In genomic region chr10:128247020-128247732, GRCm38 (mm10) we compare ENCODE assay signal across 10 mouse cellular contexts. TPM values are rescaled to one million over a fixed set of nuclear protein-coding genes. Genes with fewer than 3 reads are reported as not detected.
DNase-seq lines count a peak whose midpoint lies in the region; ATAC-seq and TF ChIP-seq lines count a peak whose summit lies in the region.
"Had no signal": no experiment of that assay in that cellular context is flagged by ENCODE, and none has a peak within 500 bp of the region (broad histone marks: within the 10 kb centered on the region; RNA-seq: fewer than 3 reads in every experiment).

No protein-coding gene starts in this region.

- no peaks in the 10 kb centered on the region for H3K9me3 ChIP-seq in intestine, embryonic 15.5 days
- no peaks in the 10 kb centered on the region for H3K9me3 ChIP-seq in intestine, postnatal 0 days (ENCODE audit: control insufficient read depth)
- H3K9me3 ChIP-seq in kidney, embryonic 14.5 days (ENCODE audit: control insufficient read depth, low read length): no peaks in the 10 kb centered on the region
- H3K9me3 ChIP-seq in neural tube, embryonic 13.5 days: no peaks in the 10 kb centered on the region
- H3K9me3 ChIP-seq: G1E had no signal

- peaks cover 71% of the 10 kb centered on the region for H3K36me3 ChIP-seq in intestine, embryonic 15.5 days
- peaks cover 53% of the 10 kb centered on the region for H3K36me3 ChIP-seq in intestine, postnatal 0 days (ENCODE audit: control insufficient read depth, insufficient read depth)
- peaks cover 97% of the 10 kb centered on the region for H3K36me3 ChIP-seq in kidney, embryonic 14.5 days (ENCODE audit: control insufficient read depth, insufficient read depth, low read length)
- peaks cover 97% of the 10 kb centered on the region for H3K36me3 ChIP-seq in neural tube, embryonic 13.5 days

- no peak for TF ChIP-seq CTCF in intestine, postnatal 0 days (IDR thresholded peaks at IDR 0.05; ENCODE audit: low read depth)

- WGBS in intestine, embryonic 15.5 days: 80% methylated on average over 17 of the region's 17 CpGs
- WGBS in intestine, postnatal 0 days: 77% methylated on average over 17 of the region's 17 CpGs
- WGBS in kidney, embryonic 14.5 days: 80% methylated on average over 17 of the region's 17 CpGs
- WGBS in neural tube, embryonic 13.5 days: 85% methylated on average over 17 of the region's 17 CpGs

- peak; percentile 79 to 92 for DNase-seq in heart, adult 18-20 months
- DNase-seq in spleen, postnatal 36 days (ENCODE audit: low spot score in 2 of 2): no peak
- no peak for DNase-seq in urinary bladder, postnatal 14 days (ENCODE audit: low spot score)

- no peak overlapping the region for H3K9ac ChIP-seq in intestine, embryonic 15.5 days
- H3K9ac ChIP-seq in intestine, postnatal 0 days (ENCODE audit: low read depth, low read length): no peak overlapping the region
- no peak overlapping the region for H3K9ac ChIP-seq in kidney, embryonic 14.5 days (ENCODE audit: low read depth, low read length)
- no peak overlapping the region for H3K9ac ChIP-seq in neural tube, embryonic 13.5 days
- H3K9ac ChIP-seq: liver, embryonic 14.5 days had no signal

- no peak for ATAC-seq in intestine, embryonic 15.5 days
- ATAC-seq in intestine, postnatal 0 days: no peak
- ATAC-seq in kidney, embryonic 14.5 days (ENCODE audit: low FRiP score, low TSS enrichment): peak; percentile 44; the same call in 1 of the 2 replicates
- no peak for ATAC-seq in neural tube, embryonic 13.5 days (ENCODE audit: low read depth)
- no peak for ATAC-seq in megakaryocyte progenitor cell, adult 5-6 weeks (replicated peaks; ENCODE audit: poor library complexity)

- peak overlapping the region; percentile 14; the same call in 1 of the 2 replicates for H3K4me2 ChIP-seq in intestine, embryonic 15.5 days (replicated peaks)
- no peak overlapping the region; the same call in 1 of the 2 replicates for H3K4me2 ChIP-seq in intestine, postnatal 0 days (replicated peaks; ENCODE audit: low read depth)
- peak overlapping the region; percentile 15; the same call in 1 of the 2 replicates for H3K4me2 ChIP-seq in kidney, embryonic 14.5 days (replicated peaks; ENCODE audit: low read depth, low read length)
- H3K4me2 ChIP-seq in neural tube, embryonic 13.5 days: peak overlapping the region; percentile 33

- no peak overlapping the region for H3K4me3 ChIP-seq in intestine, embryonic 15.5 days (replicated peaks)
- H3K4me3 ChIP-seq in intestine, postnatal 0 days (ENCODE audit: low read depth, low read length): no peak overlapping the region
- H3K4me3 ChIP-seq in kidney, embryonic 14.5 days (ENCODE audit: low read length): 0 out of 2 replicates have a peak overlapping the region, but pooled peaks have one; percentile 6
- no peak overlapping the region for H3K4me3 ChIP-seq in neural tube, embryonic 13.5 days

- H3K27ac ChIP-seq in intestine, embryonic 15.5 days: no peak overlapping the region
- no peak overlapping the region for H3K27ac ChIP-seq in intestine, postnatal 0 days (ENCODE audit: low read depth, low read length)
- H3K27ac ChIP-seq in kidney, embryonic 14.5 days (ENCODE audit: low read depth, low read length): no peak overlapping the region
- peak overlapping the region; percentile 49 for H3K27ac ChIP-seq in neural tube, embryonic 13.5 days (replicated peaks)
- H3K27ac ChIP-seq: liver, embryonic 14.5 days had no signal

- no peaks in the 10 kb centered on the region for H3K27me3 ChIP-seq in intestine, embryonic 15.5 days (replicated peaks)
- H3K27me3 ChIP-seq in intestine, postnatal 0 days (replicated peaks; ENCODE audit: control insufficient read depth, insufficient read depth, low read length): no peaks in the 10 kb centered on the region
- no peaks in the 10 kb centered on the region for H3K27me3 ChIP-seq in kidney, embryonic 14.5 days (ENCODE audit: control insufficient read depth, insufficient read depth, low read length)
- no peaks in the 10 kb centered on the region for H3K27me3 ChIP-seq in neural tube, embryonic 13.5 days

- H3K4me1 ChIP-seq in intestine, embryonic 15.5 days (replicated peaks): no peaks in the 10 kb centered on the region
- H3K4me1 ChIP-seq in intestine, postnatal 0 days (replicated peaks; ENCODE audit: control insufficient read depth, insufficient read depth, low read length): no peaks in the 10 kb centered on the region
- no peaks in the 10 kb centered on the region for H3K4me1 ChIP-seq in kidney, embryonic 14.5 days (ENCODE audit: control insufficient read depth, insufficient read depth, low read length)
- no peaks in the 10 kb centered on the region for H3K4me1 ChIP-seq in neural tube, embryonic 13.5 days (replicated peaks)

RNA-seq across cellular contexts. Expression of gene Apon, which starts 6.7 kb away (rescaled TPM):
- 0.26 and 0.35 TPM in 2 replicates for polyA plus RNA-seq in intestine, embryonic 15.5 days (2015; fragmentation: Nextera tagmentation; extraction: Ambion mirVana)
- polyA plus RNA-seq in intestine, postnatal 0 days (2015; fragmentation: Nextera tagmentation; extraction: Ambion mirVana): not detected in 2 replicates
- total RNA-seq in heart, adult 18-20 months (2021): not detected
- 0.29 and 0.70 TPM in 2 replicates for polyA plus RNA-seq in kidney, embryonic 14.5 days (2014; fragmentation: Nextera tagmentation; extraction: Ambion mirVana)
- polyA plus RNA-seq in neural tube, embryonic 13.5 days (2015; fragmentation: Nextera tagmentation; extraction: Ambion mirVana): 0.17 and 0.32 TPM in 2 replicates
- 0.10 TPM in 1 of 2 replicates, not detected in the other for total RNA-seq in megakaryocyte progenitor cell, adult 5-6 weeks (2015)
- 0.08 and 0.20 TPM in 2 replicates for total RNA-seq in megakaryocyte progenitor cell, adult 5-6 weeks (2017)
- polyA plus RNA-seq: G1E had no signal

RNA-seq across cellular contexts. Expression of gene Timeless, which starts 15.3 kb away (rescaled TPM):
- 40.8 and 41.3 TPM in 2 replicates for polyA plus RNA-seq in intestine, embryonic 15.5 days (2015; fragmentation: Nextera tagmentation; extraction: Ambion mirVana)
- 8.6 and 10.6 TPM in 2 replicates for polyA plus RNA-seq in intestine, postnatal 0 days (2015; fragmentation: Nextera tagmentation; extraction: Ambion mirVana)
- total RNA-seq in heart, adult 18-20 months (2021): 1 to 10 TPM; 6.0 to 7.3 TPM
- 47.8 and 68.2 TPM in 2 replicates for polyA plus RNA-seq in kidney, embryonic 14.5 days (2014; fragmentation: Nextera tagmentation; extraction: Ambion mirVana)
- polyA plus RNA-seq in neural tube, embryonic 13.5 days (2015; fragmentation: Nextera tagmentation; extraction: Ambion mirVana): 24.0 and 31.2 TPM in 2 replicates
- 23.7 and 33.8 TPM in 2 replicates for total RNA-seq in megakaryocyte progenitor cell, adult 5-6 weeks (2015)
- 70.4 and 86.5 TPM in 2 replicates for total RNA-seq in megakaryocyte progenitor cell, adult 5-6 weeks (2017)

RNA-seq across cellular contexts. Expression of gene Apof, which starts 21.3 kb away (rescaled TPM):
- polyA plus RNA-seq in intestine, embryonic 15.5 days (2015; fragmentation: Nextera tagmentation; extraction: Ambion mirVana): 1.6 and 2.9 TPM in 2 replicates
- 0.12 TPM in 2 replicates for polyA plus RNA-seq in intestine, postnatal 0 days (2015; fragmentation: Nextera tagmentation; extraction: Ambion mirVana)
- not detected for total RNA-seq in heart, adult 18-20 months (2021)
- not detected in 2 replicates for polyA plus RNA-seq in kidney, embryonic 14.5 days (2014; fragmentation: Nextera tagmentation; extraction: Ambion mirVana)
- not detected in 2 replicates for polyA plus RNA-seq in neural tube, embryonic 13.5 days (2015; fragmentation: Nextera tagmentation; extraction: Ambion mirVana)
- not detected in 2 replicates for total RNA-seq in megakaryocyte progenitor cell, adult 5-6 weeks (2015)
- total RNA-seq in megakaryocyte progenitor cell, adult 5-6 weeks (2017): not detected in 2 replicates
- polyA plus RNA-seq: G1E had no signal

RNA-seq across cellular contexts. Expression of gene Mip, which starts 21.5 kb away (rescaled TPM):
- 0.19 TPM in 1 of 2 replicates, not detected in the other for polyA plus RNA-seq in intestine, embryonic 15.5 days (2015; fragmentation: Nextera tagmentation; extraction: Ambion mirVana)
- polyA plus RNA-seq in intestine, postnatal 0 days (2015; fragmentation: Nextera tagmentation; extraction: Ambion mirVana): not detected in 2 replicates
- not detected for total RNA-seq in heart, adult 18-20 months (2021)
- not detected in 2 replicates for polyA plus RNA-seq in kidney, embryonic 14.5 days (2014; fragmentation: Nextera tagmentation; extraction: Ambion mirVana)
- polyA plus RNA-seq in neural tube, embryonic 13.5 days (2015; fragmentation: Nextera tagmentation; extraction: Ambion mirVana): not detected in 2 replicates
- 0.22 and 0.32 TPM in 2 replicates for total RNA-seq in megakaryocyte progenitor cell, adult 5-6 weeks (2015)
- total RNA-seq in megakaryocyte progenitor cell, adult 5-6 weeks (2017): 0.10 and 0.29 TPM in 2 replicates

RNA-seq across cellular contexts. Expression of gene Stat2, which starts 23.2 kb away (rescaled TPM):
- polyA plus RNA-seq in intestine, embryonic 15.5 days (2015; fragmentation: Nextera tagmentation; extraction: Ambion mirVana): 15.1 and 15.4 TPM in 2 replicates
- polyA plus RNA-seq in intestine, postnatal 0 days (2015; fragmentation: Nextera tagmentation; extraction: Ambion mirVana): 23.2 and 26.7 TPM in 2 replicates
- 10 to 100 TPM in 1 of 2 experiments, 1 to 10 TPM in 1; 8.3 to 11.3 TPM for total RNA-seq in heart, adult 18-20 months (2021)
- polyA plus RNA-seq in kidney, embryonic 14.5 days (2014; fragmentation: Nextera tagmentation; extraction: Ambion mirVana): 8.4 and 11.8 TPM in 2 replicates
- 22.6 and 23.7 TPM in 2 replicates for polyA plus RNA-seq in neural tube, embryonic 13.5 days (2015; fragmentation: Nextera tagmentation; extraction: Ambion mirVana)
- 9.6 and 9.8 TPM in 2 replicates for total RNA-seq in megakaryocyte progenitor cell, adult 5-6 weeks (2015)
- 6.8 and 8.6 TPM in 2 replicates for total RNA-seq in megakaryocyte progenitor cell, adult 5-6 weeks (2017)

Comparison
In these comparisons a context has a peak if more than half of its experiments do, and no peak if none do; other contexts are left out.
1. DNase-seq: peak in heart, adult 18-20 months (2 of 2); none in spleen, postnatal 36 days (0 of 2) and urinary bladder, postnatal 14 days (single experiment).